Mouse (Mus musculus): ENCODE data around the gene Gm44503.

The Gm44503 gene

GRCm38 (mm10) chr9:72972984-72973383, 14.3 kb downstream of the Gm44503 start:
- in situ Hi-C loops (cut with MboI, MseI) = no loop called here

GRCm38 (mm10) chr9:72974734-72975133, 16.1 kb downstream of the Gm44503 start:
- in situ Hi-C loops (cut with MboI, MseI) = no loop called here

GRCm38 (mm10) chr9:72975242-72975641, 16.6 kb downstream of the Gm44503 start:
- in situ Hi-C loops (cut with MboI, MseI) = no loop called here

- in situ Hi-C loops (cut with MboI, MseI) = loop anchor here (10.0 kb wide), 1 partner anchor 112 kb away; no protein-coding TSS in a partner anchor
These were observed 24.4 kb downstream of the Gm44503 start for GRCm38 (mm10) chr9:72983066-72983465.

GRCm38 (mm10) chr9:72985250-72986220, 26.9 kb downstream of the Gm44503 start, which contains the start of the genes Ccpg1os and Ccpg1:
Ccpg1os (minus strand) TSS chr9:72985382.
Ccpg1 (plus strand) TSS chr9:72985429.
- in situ Hi-C loops (cut with MboI, MseI) = loop anchor here (10.0 kb wide), 1 partner anchor 109 kb away; no protein-coding TSS in a partner anchor

GRCm38 (mm10) chr9:72987703-72988102, 29.1 kb downstream of the Gm44503 start:
- in situ Hi-C loops (cut with MboI, MseI) = loop anchor here (10.0 kb wide), 1 partner anchor 107 kb away; no protein-coding TSS in a partner anchor

GRCm38 (mm10) chr9:72988706-72989105, 30.1 kb downstream of the Gm44503 start:
- in situ Hi-C loops (cut with MboI, MseI) = loop anchor here (10.0 kb wide), 1 partner anchor 106 kb away; no protein-coding TSS in a partner anchor

GRCm38 (mm10) chr9:72991420-72991819, 32.8 kb downstream of the Gm44503 start:
- in situ Hi-C loops (cut with MboI, MseI) = no loop called here

GRCm38 (mm10) chr9:72992576-72992975, 33.9 kb downstream of the Gm44503 start:
- in situ Hi-C loops (cut with MboI, MseI) = no loop called here

- in situ Hi-C loops (cut with MboI, MseI) = no loop called here
These were observed 37.5 kb downstream of the Gm44503 start for GRCm38 (mm10) chr9:72996167-72996566.

GRCm38 (mm10) chr9:72996806-72997205, 38.2 kb downstream of the Gm44503 start:
- in situ Hi-C loops (cut with MboI, MseI) = no loop called here

GRCm38 (mm10) chr9:73000487-73000886, 41.8 kb downstream of the Gm44503 start:
- in situ Hi-C loops (cut with MboI, MseI) = no loop called here

- in situ Hi-C loops (cut with MboI, MseI) = no loop called here
These were observed 42.8 kb downstream of the Gm44503 start for GRCm38 (mm10) chr9:73001314-73002011.

GRCm38 (mm10) chr9:73002177-73002576, 43.5 kb downstream of the Gm44503 start:
- in situ Hi-C loops (cut with MboI, MseI) = no loop called here

GRCm38 (mm10) chr9:73004076-73004475, 45.4 kb downstream of the Gm44503 start:
- in situ Hi-C loops (cut with MboI, MseI) = no loop called here

GRCm38 (mm10) chr9:73005106-73005505, 46.5 kb downstream of the Gm44503 start:
- in situ Hi-C loops (cut with MboI, MseI) = no loop called here

GRCm38 (mm10) chr9:73006175-73006574, 47.5 kb downstream of the Gm44503 start:
- in situ Hi-C loops (cut with MboI, MseI) = no loop called here

- in situ Hi-C loops (cut with MboI, MseI) = no loop called here
These were observed 49.7 kb downstream of the Gm44503 start for GRCm38 (mm10) chr9:73008384-73008783.

- in situ Hi-C loops (cut with MboI, MseI) = no loop called here
These were observed 54.0 kb downstream of the Gm44503 start for GRCm38 (mm10) chr9:73012629-73013028.

GRCm38 (mm10) chr9:73014724-73015123, 56.1 kb downstream of the Gm44503 start:
- in situ Hi-C loops (cut with MboI, MseI) = no loop called here

- in situ Hi-C loops (cut with MboI, MseI) = no loop called here
These were observed 61.2 kb downstream of the Gm44503 start for GRCm38 (mm10) chr9:73019841-73020240.

- in situ Hi-C loops (cut with MboI, MseI) = no loop called here
These were observed 62.0 kb downstream of the Gm44503 start for GRCm38 (mm10) chr9:73020566-73021097.
